Mouse (Mus musculus): ENCODE data around the gene A030005L19Rik. TPM values are rescaled to one million over a fixed set of nuclear protein-coding genes. Genes with fewer than 3 reads are reported as not detected.

Gene A030005L19Rik
- polyA plus RNA-seq (2017; shearing (Covaris generic)): not detected

GRCm38 (mm10) chr1:82913025-82913424 is at the start of gene A030005L19Rik:
Gene A030005L19Rik (plus strand): TSS chr1:82913325.

GRCm38 (mm10) chr1:82924650-82925049 is 11.5 kb downstream of the A030005L19Rik start, which contains the start of gene A030014E15Rik:
Gene A030014E15Rik (plus strand): TSS chr1:82924917.

GRCm38 (mm10) chr1:82931326-82931725 is 18.2 kb downstream of the A030005L19Rik start, which contains the start of gene Gm6217:
Gene Gm6217 (minus strand): TSS chr1:82931399.

DNA sequence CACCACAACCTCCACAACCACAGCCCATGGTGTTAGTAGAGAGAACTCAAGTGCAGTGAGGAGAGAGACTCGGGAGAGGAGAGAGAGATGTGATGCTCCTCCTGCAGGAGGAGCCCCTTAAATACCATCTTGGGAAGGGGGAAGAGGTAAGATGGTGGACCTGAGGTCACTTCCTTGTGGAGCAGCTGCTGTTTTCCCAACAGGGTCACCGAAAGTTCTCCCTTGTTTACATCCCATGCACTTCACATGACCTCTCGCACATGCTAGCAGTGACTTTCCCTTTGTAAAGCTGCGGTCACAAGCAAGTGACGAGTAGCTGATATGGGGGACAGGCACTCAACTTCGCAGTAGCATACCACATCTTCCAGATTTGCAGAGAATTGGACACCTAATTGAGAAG is 30.2 kb downstream of the A030005L19Rik start, which contains the start of gene A030003K21Rik:
TSS of gene A030003K21Rik (minus strand) at position 94 of the 400 bp plus-strand sequence.

GRCm38 (mm10) chr1:82955913-82956312 is 42.8 kb downstream of the A030005L19Rik start, which contains the start of gene Gm7544:
Gene Gm7544 (minus strand): TSS chr1:82956013.

DNA sequence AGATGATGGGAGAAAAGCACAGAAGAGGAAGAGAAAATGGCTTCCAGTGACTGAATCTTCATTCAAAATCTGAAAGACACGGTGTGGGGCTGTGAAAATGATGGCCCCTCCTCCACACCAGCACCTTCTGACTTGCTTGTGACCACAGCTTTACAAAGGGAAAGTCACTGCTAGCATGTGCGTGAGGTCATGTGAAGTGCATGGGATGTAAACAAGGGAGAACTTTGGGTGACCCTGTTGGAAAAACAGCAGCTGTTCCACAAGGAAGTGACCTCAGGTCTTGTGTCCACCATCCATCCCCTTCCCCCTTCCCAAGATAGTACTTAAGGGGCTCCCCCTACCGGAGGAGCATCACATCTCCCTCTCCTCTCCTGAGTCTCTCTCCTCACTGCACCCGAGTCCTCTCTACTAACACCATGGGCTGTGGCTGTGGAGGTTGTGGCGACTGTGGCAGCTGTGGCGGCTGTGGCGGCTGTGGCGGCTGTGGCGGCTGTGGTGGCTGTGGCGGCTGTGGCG is 46.8 kb downstream of the A030005L19Rik start, which contains the start of gene Gm47955:
TSS of gene Gm47955 (plus strand) at position 417 of the 516 bp plus-strand sequence.

Other genes with a start within 250 kb of the A030005L19Rik start
- 185 TPM for gene Mff, start 188.4 kb upstream of the A030005L19Rik start, polyA plus RNA-seq (2017; shearing (Covaris generic))
- 0.47 TPM for gene Tm4sf20, start 144.9 kb upstream of the A030005L19Rik start, polyA plus RNA-seq (2017; shearing (Covaris generic))
- not detected for gene Gm47791, start 142.1 kb upstream of the A030005L19Rik start, polyA plus RNA-seq (2017; shearing (Covaris generic))
- gene Agfg1, start 73.8 kb upstream of the A030005L19Rik start, polyA plus RNA-seq (2017; shearing (Covaris generic)): 133 TPM
- gene A030014E15Rik, start 11.6 kb downstream of the A030005L19Rik start, polyA plus RNA-seq (2017; shearing (Covaris generic)): not detected
- gene Gm6217, start 18.1 kb downstream of the A030005L19Rik start, polyA plus RNA-seq (2017; shearing (Covaris generic)): not detected
- gene A030003K21Rik, start 30.1 kb downstream of the A030005L19Rik start, polyA plus RNA-seq (2017; shearing (Covaris generic)): not detected
- gene Gm7544, start 42.7 kb downstream of the A030005L19Rik start, polyA plus RNA-seq (2017; shearing (Covaris generic)): not detected
- not detected for gene Gm47955, start 47.0 kb downstream of the A030005L19Rik start, polyA plus RNA-seq (2017; shearing (Covaris generic))
- gene Gm47959, start 87.2 kb downstream of the A030005L19Rik start, polyA plus RNA-seq (2017; shearing (Covaris generic)): not detected
- not detected for gene Slc19a3, start 125.1 kb downstream of the A030005L19Rik start, polyA plus RNA-seq (2017; shearing (Covaris generic))
- not detected for gene Krtap28-10, start 129.2 kb downstream of the A030005L19Rik start, polyA plus RNA-seq (2017; shearing (Covaris generic))
- gene Gm47969, start 131.6 kb downstream of the A030005L19Rik start, polyA plus RNA-seq (2017; shearing (Covaris generic)): 0.57 TPM
- not detected for gene A030005K14Rik, start 146.1 kb downstream of the A030005L19Rik start, polyA plus RNA-seq (2017; shearing (Covaris generic))
- gene Krtap28-13, start 147.6 kb downstream of the A030005L19Rik start, polyA plus RNA-seq (2017; shearing (Covaris generic)): not detected
- not detected for gene Ccl20, start 203.4 kb downstream of the A030005L19Rik start, polyA plus RNA-seq (2017; shearing (Covaris generic))
- gene Daw1, start 246.4 kb downstream of the A030005L19Rik start, polyA plus RNA-seq (2017; shearing (Covaris generic)): not detected